Mouse (Mus musculus) G1E (cell line): ENCODE measurements around the gene Zfp296. TPM values are rescaled to one million over a fixed set of nuclear protein-coding genes. Genes with fewer than 3 reads are reported as not detected.
A peak's percentile ranks its signal among the peaks of the same experiment; 100 is the strongest.

Experiments
- ATAC-seq: 2 replicates; pipeline ENCODE4 v1.8.0; 2016; ENCODE audit warnings: mild to moderate bottlenecking; ENCODE audit not compliant: insufficient number of reproducible peaks, poor library complexity, low FRiP score, severe bottlenecking; ENCODE audit errors: extremely low read depth
- DNase-seq: peaks from one replicate; pipeline ENCODE4 v3.0.0; 2012; ENCODE audit warnings: low spot score
- H3K27me3 ChIP-seq: 2 replicates; pipeline ENCODE4 v1.6.1; 2012; ENCODE audit warnings: mild to moderate bottlenecking, low read length, inconsistent platforms; ENCODE audit not compliant: insufficient read depth
- H3K36me3 ChIP-seq: replicated peaks from 2 replicates; pipeline ENCODE3; 2012; ENCODE audit warnings: mild to moderate bottlenecking, inconsistent platforms
- H3K4me1 ChIP-seq: 2 replicates; pipeline ENCODE4 v1.6.1; 2012; ENCODE audit warnings: low read depth, low read length, inconsistent platforms, mixed read lengths; ENCODE audit not compliant: insufficient read depth
- H3K4me3 ChIP-seq: 2 replicates; pipeline ENCODE4 v1.5.1; 2012; ENCODE audit warnings: low read depth, mild to moderate bottlenecking, inconsistent platforms, low read length, moderate library complexity, mixed read lengths
- H3K9me3 ChIP-seq: replicated peaks from 2 replicates; pipeline ENCODE4 v1.6.1; 2012; ENCODE audit warnings: inconsistent platforms
- CTCF ChIP-seq: IDR thresholded peaks from 2 replicates; pipeline ENCODE4 v1.5.1; 2012; ENCODE audit warnings: low read depth, low read length, inconsistent platforms, mixed read lengths
- GATA1 ChIP-seq: IDR thresholded peaks from 2 replicates; pipeline ENCODE4 v1.6.1; 2012; ENCODE audit warnings: borderline replicate concordance, low read length, inconsistent platforms, mixed read lengths
- GATA2 ChIP-seq: IDR thresholded peaks from 2 replicates; pipeline ENCODE4 v1.6.1; 2012; ENCODE audit warnings: low read depth, low read length, inconsistent platforms, borderline replicate concordance
- POLR2AphosphoS5 ChIP-seq: IDR thresholded peaks from 2 replicates; pipeline ENCODE4 v1.6.1; 2012; ENCODE audit warnings: low read depth, low read length, inconsistent platforms; ENCODE audit not compliant: insufficient replicate concordance
- TAL1 ChIP-seq: conservative IDR thresholded peaks from 2 replicates; pipeline ENCODE4 v1.6.1; 2012; ENCODE audit warnings: low read depth, low read length, inconsistent platforms, mixed read lengths
- polyA plus RNA-seq: library from polyadenylated mRNA; stranded (reverse); fragments of >175 nt; gene quantifications from 2 replicates; pipeline ENCODE4 v1.2.3, GENCODE M21; 2012
- total RNA-seq, 2 experiments: library from RNA; stranded (forward) in 1 of 2; stranded (reverse) in 1 of 2; fragments of 200-1000 nt in 1 of 2; fragments of >200 nt in 1 of 2; fragmentation: Nextera tagmentation in 1 of 2; gene quantifications; 2 replicates each; pipeline ENCODE4 v1.2.3; 2014 to 2017

The Zfp296 gene
- total and polyA plus RNA-seq, 3 experiments = 0.53 to 3.4 (median 0.82) TPM

- H3K4me3 ChIP-seq = peak overlapping the region; percentile 9; the same call in 1 of the 2 replicates
- ATAC-seq = no peak
- DNase-seq = no peak
- peaks cover 14% of the 10 kb centered on the region; the same call in 1 of the 2 replicates for H3K27me3 ChIP-seq
- H3K36me3 ChIP-seq = no peaks in the 10 kb centered on the region
- no peak for TF ChIP-seq TAL1
- TF ChIP-seq POLR2AphosphoS5 = no peak
- TF ChIP-seq CTCF = no peak
- no peak for TF ChIP-seq GATA1
- no peak for TF ChIP-seq GATA2
- H3K4me1 ChIP-seq = peaks cover 8% of the 10 kb centered on the region; the same call in 1 of the 2 replicates
- no peaks in the 10 kb centered on the region for H3K9me3 ChIP-seq
Observed at GRCm38 (mm10) chr7:19615036-19615577, 38.0 kb downstream of the Zfp296 start.

GRCm38 (mm10) chr7:19619004-19619801, 42.1 kb downstream of the Zfp296 start:
- TF ChIP-seq GATA1 (no peak), CTCF (peak; percentile 73)
- no peaks in the 10 kb centered on the region for H3K9me3 ChIP-seq
- peak overlapping the region; percentile 29; the same call in 1 of the 2 replicates for H3K4me3 ChIP-seq
- ATAC-seq = peak; percentile 40; the same call in 1 of the 2 replicates
- no peaks in the 10 kb centered on the region for H3K36me3 ChIP-seq
- peaks cover 8% of the 10 kb centered on the region for H3K4me1 ChIP-seq
- peaks cover 24% of the 10 kb centered on the region for H3K27me3 ChIP-seq
- peak; percentile 81 for DNase-seq

- no peaks in the 10 kb centered on the region for H3K36me3 ChIP-seq
- no peak for ATAC-seq
Observed at GRCm38 (mm10) chr7:19620811-19621210, 43.7 kb downstream of the Zfp296 start.

GRCm38 (mm10) chr7:19622241-19622640, 45.2 kb downstream of the Zfp296 start:
- no peak for TF ChIP-seq POLR2AphosphoS5
- no peak for TF ChIP-seq TAL1
- TF ChIP-seq GATA2 = no peak
- TF ChIP-seq CTCF = no peak
- TF ChIP-seq GATA1 = no peak
- H3K4me1 ChIP-seq = peaks cover 4% of the 10 kb centered on the region
- H3K4me3 ChIP-seq = no peak overlapping the region
- H3K27me3 ChIP-seq = peaks cover 20% of the 10 kb centered on the region
- ATAC-seq (no peak), DNase-seq (no peak)
- H3K9me3 ChIP-seq = no peaks in the 10 kb centered on the region
- H3K36me3 ChIP-seq = no peaks in the 10 kb centered on the region

More at GRCm38 (mm10) chr7:19620811-19621210, 43.7 kb downstream of the Zfp296 start:
- peaks cover 4% of the 10 kb centered on the region for H3K4me1 ChIP-seq
- TF ChIP-seq GATA2 (no peak), CTCF (no peak), POLR2AphosphoS5 (no peak), GATA1 (no peak), TAL1 (no peak)
- H3K4me3 ChIP-seq = no peak overlapping the region
- H3K27me3 ChIP-seq = peaks cover 20% of the 10 kb centered on the region
- no peak for DNase-seq
- H3K9me3 ChIP-seq = no peaks in the 10 kb centered on the region

GRCm38 (mm10) chr7:19623433-19623832, 46.3 kb downstream of the Zfp296 start:
- H3K9me3 ChIP-seq = no peaks in the 10 kb centered on the region
- no peak overlapping the region for H3K4me3 ChIP-seq
- H3K4me1 ChIP-seq = peaks cover 12% of the 10 kb centered on the region
- peaks cover 20% of the 10 kb centered on the region for H3K27me3 ChIP-seq
- ATAC-seq (no peak), DNase-seq (no peak)
- H3K36me3 ChIP-seq = no peaks in the 10 kb centered on the region
- TF ChIP-seq GATA1 (no peak), CTCF (no peak), TAL1 (no peak), POLR2AphosphoS5 (no peak), GATA2 (no peak)

GRCm38 (mm10) chr7:19627721-19628120, 50.6 kb downstream of the Zfp296 start:
- no peak for TF ChIP-seq GATA1
- TF ChIP-seq TAL1 = no peak
- TF ChIP-seq CTCF = no peak
- no peak for DNase-seq
- H3K27me3 ChIP-seq = peaks cover 12% of the 10 kb centered on the region
- H3K4me3 ChIP-seq = peak overlapping the region; percentile 79; the same call in 1 of the 2 replicates
- H3K36me3 ChIP-seq = peaks cover 13% of the 10 kb centered on the region
- H3K9me3 ChIP-seq = no peaks in the 10 kb centered on the region
- no peak for ATAC-seq
- peaks cover 21% of the 10 kb centered on the region for H3K4me1 ChIP-seq
